Mouse (Mus musculus): ENCODE results near the gene Rab31. TPM values are rescaled to one million over a fixed set of nuclear protein-coding genes. Genes with fewer than 3 reads are reported as not detected.
A peak's percentile ranks its signal among the peaks of the same experiment; 100 is the strongest.

Gene Rab31
- polyA plus RNA-seq, 1 experiment = 60.7 TPM

GRCm38 (mm10) chr17:65604892-65605291 lies 167.7 kb downstream of the Rab31 start:
- Histone ChIP-seq H3K79me2 (ENCODE audit: control insufficient read depth, insufficient read depth) (peaks cover 100% of the 10 kb centered on the region), H3K27me3 (ENCODE audit: control insufficient read depth, insufficient read depth, insufficient read length) (no peaks in the 10 kb centered on the region), H3K4me3 (no peak overlapping the region), H3ac (ENCODE audit: control insufficient read depth, insufficient read length) (no peak overlapping the region), H3K4me2 (ENCODE audit: low read depth) (peak overlapping the region; percentile 3), H3K36me3 (ENCODE audit: control insufficient read depth, insufficient read depth) (no peaks in the 10 kb centered on the region)
- TF ChIP-seq TCF12 (IDR thresholded peaks at IDR 0.05; ENCODE audit: insufficient read depth, poor library complexity, severe bottlenecking) (no peak), USF1 (IDR thresholded peaks at IDR 0.05; ENCODE audit: low read depth) (no peak), CEBPB (IDR thresholded peaks at IDR 0.05; ENCODE audit: insufficient read depth, poor library complexity, severe bottlenecking) (no peak), MAX (IDR thresholded peaks at IDR 0.05; ENCODE audit: low read depth) (no peak), REST (IDR thresholded peaks at IDR 0.05; ENCODE audit: insufficient read depth, insufficient read length) (no peak), MYOD1 (IDR thresholded peaks at IDR 0.05; ENCODE audit: control insufficient read depth in 1 of 3, insufficient read length in 2 of 3, low read depth in 2 of 3) (no peak), POLR2AphosphoS2 (IDR thresholded peaks at IDR 0.05; ENCODE audit: insufficient read length, low read depth) (no peak), POLR2A (IDR thresholded peaks at IDR 0.05; ENCODE audit: insufficient read length, low read depth) (no peak), MYOG (IDR thresholded peaks at IDR 0.05; ENCODE audit: control insufficient read depth in 1 of 3, insufficient read depth in 1 of 3, insufficient read length in 2 of 3, low read depth in 2 of 3) (no peak), E2F4 (IDR thresholded peaks at IDR 0.05; ENCODE audit: insufficient read depth) (no peak), TCF3 (IDR thresholded peaks at IDR 0.05; ENCODE audit: insufficient read length, low read depth) (no peak)

GRCm38 (mm10) chr17:65604315-65604714 lies 168.2 kb downstream of the Rab31 start:
- no peaks in the 10 kb centered on the region for H3K36me3 ChIP-seq (ENCODE audit: control insufficient read depth, insufficient read depth)
- H3K79me2 ChIP-seq (ENCODE audit: control insufficient read depth, insufficient read depth) = peaks cover 100% of the 10 kb centered on the region
- no peak for TF ChIP-seq SRF (IDR thresholded peaks at IDR 0.05; ENCODE audit: control insufficient read depth, insufficient read length, low read depth)
- no peak for TF ChIP-seq REST (IDR thresholded peaks at IDR 0.05; ENCODE audit: insufficient read depth, insufficient read length)
- TF ChIP-seq MYOG (IDR thresholded peaks at IDR 0.05; ENCODE audit: control insufficient read depth in 1 of 3, insufficient read depth in 1 of 3, insufficient read length in 2 of 3, low read depth in 2 of 3) = no peak
- no peak for TF ChIP-seq E2F4 (IDR thresholded peaks at IDR 0.05; ENCODE audit: insufficient read depth)
- TF ChIP-seq CEBPB (IDR thresholded peaks at IDR 0.05; ENCODE audit: insufficient read depth, poor library complexity, severe bottlenecking) = no peak
- no peak for TF ChIP-seq POLR2A (IDR thresholded peaks at IDR 0.05; ENCODE audit: insufficient read length, low read depth)
- TF ChIP-seq POLR2AphosphoS2 (IDR thresholded peaks at IDR 0.05; ENCODE audit: insufficient read length, low read depth) = no peak
- TF ChIP-seq TCF3 (IDR thresholded peaks at IDR 0.05; ENCODE audit: insufficient read length, low read depth) = no peak
- TF ChIP-seq MYOD1 (IDR thresholded peaks at IDR 0.05; ENCODE audit: control insufficient read depth in 1 of 3, insufficient read length in 2 of 3, low read depth in 2 of 3) = no peak
- TF ChIP-seq TCF12 (IDR thresholded peaks at IDR 0.05; ENCODE audit: insufficient read depth, poor library complexity, severe bottlenecking) = no peak
- TF ChIP-seq USF1 (IDR thresholded peaks at IDR 0.05; ENCODE audit: low read depth) = no peak
- TF ChIP-seq MAX (IDR thresholded peaks at IDR 0.05; ENCODE audit: low read depth) = no peak
- peak overlapping the region; percentile 36 for H3K4me2 ChIP-seq (ENCODE audit: low read depth)
- H3K4me3 ChIP-seq = no peak overlapping the region
- H3ac ChIP-seq (ENCODE audit: control insufficient read depth, insufficient read length) = no peak overlapping the region
- no peaks in the 10 kb centered on the region for H3K27me3 ChIP-seq (ENCODE audit: control insufficient read depth, insufficient read depth, insufficient read length)

Other genes starting within 250 kb of the Rab31 start
- not detected for gene Tmem232, start 232.0 kb downstream of the Rab31 start, polyA plus RNA-seq (2012; fragmentation: generic; extraction: Trizol)
- 78.9 TPM for gene Vapa, start 159.2 kb downstream of the Rab31 start, polyA plus RNA-seq (2012; fragmentation: generic; extraction: Trizol)
- gene Txndc2, start 130.6 kb downstream of the Rab31 start, polyA plus RNA-seq (2012; fragmentation: generic; extraction: Trizol) = 0.04 TPM
- gene Ppp4r1, start 9.8 kb upstream of the Rab31 start, polyA plus RNA-seq (2012; fragmentation: generic; extraction: Trizol) = 44.9 TPM
- gene Ralbp1, start 113.0 kb upstream of the Rab31 start, polyA plus RNA-seq (2012; fragmentation: generic; extraction: Trizol) = 24.5 TPM
- gene Twsg1, start 178.5 kb upstream of the Rab31 start, polyA plus RNA-seq (2012; fragmentation: generic; extraction: Trizol) = 9.0 TPM

All from myocyte (in vitro differentiated cells).